Mouse (Mus musculus) induced T-regulatory cell, adult 2 months (primary cell): ENCODE measurements around the gene Bub1b.

Experiments
- DNase-seq: peaks from one replicate; pipeline ENCODE4 v3.0.0-alpha.2; 2012; ENCODE audit warnings: low read depth

The Bub1b gene

DNA sequence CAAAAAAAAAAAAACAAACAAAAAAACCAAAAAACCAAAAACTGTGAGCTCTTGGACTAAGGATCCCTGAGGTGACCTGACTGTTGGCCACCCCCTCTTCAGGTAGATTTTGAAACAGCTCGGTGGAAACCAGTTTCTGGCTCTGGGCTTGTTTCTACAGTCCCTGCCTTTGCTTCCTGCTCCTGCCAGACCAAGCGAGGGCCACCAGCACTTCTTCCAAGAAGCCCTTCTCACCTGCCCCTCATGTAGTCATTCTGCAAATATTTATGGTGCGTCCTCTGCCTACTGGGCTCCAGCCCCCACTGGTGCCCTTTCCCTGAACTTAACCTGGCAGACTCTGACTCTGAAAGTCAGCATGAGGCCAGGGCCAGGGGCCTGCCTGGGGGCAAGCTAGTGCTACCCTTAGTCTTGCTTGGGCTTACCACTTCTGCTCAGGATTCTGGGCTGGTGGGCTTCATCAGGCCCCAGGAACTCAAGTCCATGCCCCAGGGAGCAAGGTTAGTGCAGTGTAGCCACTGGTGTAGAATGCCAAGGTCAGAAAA is 67.0 kb downstream of the Bub1b start:
- DNase-seq: no peak

DNA sequence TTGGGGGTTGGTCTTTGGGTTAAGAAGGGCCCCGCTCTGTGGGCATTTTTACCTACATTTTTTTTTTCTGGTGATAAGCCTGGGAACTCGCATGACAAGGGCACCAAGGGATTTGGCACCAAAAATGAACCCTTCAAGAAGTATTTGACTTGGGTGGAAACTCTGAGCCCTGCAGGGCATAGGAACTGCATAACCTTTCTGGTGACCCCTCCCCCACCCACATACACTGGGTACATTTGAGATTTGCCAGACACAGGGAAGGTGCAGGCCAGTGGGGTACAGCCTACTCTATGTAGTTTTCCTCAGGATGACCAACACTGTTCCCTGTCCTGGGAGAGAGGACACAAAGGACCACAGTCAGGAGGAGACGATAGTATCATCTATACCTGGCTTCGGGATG is 67.6 kb downstream of the Bub1b start:
- DNase-seq: no peak

DNA sequence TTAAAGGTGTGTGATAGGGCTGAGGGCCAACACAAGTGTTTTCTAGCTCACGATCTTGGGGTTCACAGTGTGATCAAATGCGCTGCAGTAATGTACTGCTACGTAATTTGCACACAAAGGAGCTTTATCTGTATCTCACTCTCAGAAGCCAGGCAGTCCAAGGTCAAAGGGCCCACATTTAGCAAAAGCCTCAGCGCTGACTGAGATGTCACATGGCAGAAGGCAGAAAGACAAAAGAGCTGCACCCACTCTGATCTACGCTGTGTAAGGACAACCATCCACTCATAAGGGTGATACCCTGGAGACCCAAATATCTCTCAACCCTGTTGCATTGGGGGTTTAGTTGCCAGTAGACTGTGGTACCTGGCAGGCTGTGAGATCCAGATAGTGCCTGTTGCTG is 69.2 kb downstream of the Bub1b start:
- DNase-seq: no peak

DNA sequence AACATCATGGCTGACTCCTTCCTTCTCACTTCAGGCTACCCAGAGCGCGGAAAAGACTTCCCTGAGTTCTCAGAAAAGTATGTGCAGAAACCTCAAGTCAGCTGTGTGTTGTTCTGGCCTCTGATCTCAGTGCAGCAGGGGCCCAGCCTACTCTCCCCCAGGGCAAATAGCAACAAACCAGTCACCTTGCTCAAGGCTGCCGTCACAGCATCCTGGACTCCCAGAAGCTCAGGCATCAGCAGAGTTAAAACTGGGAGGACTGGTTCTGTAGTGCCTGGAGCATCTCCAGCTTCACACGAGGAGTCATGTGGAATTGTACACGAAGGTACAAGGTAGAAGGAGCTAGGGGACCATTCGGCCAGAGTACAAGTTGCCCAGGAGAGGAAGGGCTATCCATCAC is 71.2 kb downstream of the Bub1b start:
- DNase-seq: no peak

DNA sequence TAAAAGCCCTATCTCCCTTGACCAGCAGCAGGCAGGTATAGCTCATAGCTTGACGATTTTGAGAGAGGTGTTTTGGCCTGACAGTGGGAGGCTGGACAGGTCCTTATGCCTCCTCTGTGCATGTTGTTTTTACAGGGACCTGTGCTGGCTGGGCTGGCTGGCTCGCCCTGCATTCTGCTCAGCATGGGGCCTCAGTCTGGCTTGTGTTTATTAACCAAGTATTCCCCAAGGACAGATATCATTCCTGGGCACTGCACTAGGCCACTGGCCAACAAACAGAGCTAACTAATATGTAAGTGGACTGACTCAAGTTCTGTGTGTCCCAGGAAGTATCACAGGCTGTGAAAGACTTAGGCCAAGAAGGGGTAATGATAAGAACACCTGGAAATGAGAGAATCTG is 71.8 kb downstream of the Bub1b start:
- DNase-seq: no peak

GRCm38 (mm10) chr2:118671728-118672127 is 73.7 kb downstream of the Bub1b start:
- DNase-seq: no peak

- no peak for DNase-seq
These were observed 75.9 kb downstream of the Bub1b start for GRCm38 (mm10) chr2:118673686-118674465.

GRCm38 (mm10) chr2:118674500-118674899 is 76.5 kb downstream of the Bub1b start:
- DNase-seq: no peak

GRCm38 (mm10) chr2:118676839-118677741 is 79.1 kb downstream of the Bub1b start:
- no peak for DNase-seq

GRCm38 (mm10) chr2:118677817-118678216 is 79.8 kb downstream of the Bub1b start:
- DNase-seq: no peak

- DNase-seq: no peak
These were observed 81.6 kb downstream of the Bub1b start for GRCm38 (mm10) chr2:118679577-118679976.

DNA sequence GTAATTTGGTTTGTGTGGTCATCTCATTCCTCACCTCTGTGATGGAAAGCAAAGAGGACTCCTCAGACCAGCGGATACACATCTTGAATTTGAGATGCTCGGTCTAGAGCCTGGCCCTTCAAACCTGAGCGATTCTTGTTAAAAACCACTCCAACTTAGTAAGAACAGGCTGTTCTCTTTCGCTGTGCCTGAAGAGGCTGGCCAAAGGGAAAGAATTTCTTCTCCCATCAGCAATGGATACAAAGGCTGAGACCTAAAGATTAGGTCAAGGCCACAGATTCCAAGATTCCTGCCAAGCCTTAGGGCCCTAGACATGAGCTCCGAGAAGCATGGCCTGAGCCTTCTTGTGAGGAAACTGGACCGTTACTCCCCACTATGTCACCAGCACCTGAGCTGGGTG is 82.9 kb downstream of the Bub1b start:
- no peak for DNase-seq

DNA sequence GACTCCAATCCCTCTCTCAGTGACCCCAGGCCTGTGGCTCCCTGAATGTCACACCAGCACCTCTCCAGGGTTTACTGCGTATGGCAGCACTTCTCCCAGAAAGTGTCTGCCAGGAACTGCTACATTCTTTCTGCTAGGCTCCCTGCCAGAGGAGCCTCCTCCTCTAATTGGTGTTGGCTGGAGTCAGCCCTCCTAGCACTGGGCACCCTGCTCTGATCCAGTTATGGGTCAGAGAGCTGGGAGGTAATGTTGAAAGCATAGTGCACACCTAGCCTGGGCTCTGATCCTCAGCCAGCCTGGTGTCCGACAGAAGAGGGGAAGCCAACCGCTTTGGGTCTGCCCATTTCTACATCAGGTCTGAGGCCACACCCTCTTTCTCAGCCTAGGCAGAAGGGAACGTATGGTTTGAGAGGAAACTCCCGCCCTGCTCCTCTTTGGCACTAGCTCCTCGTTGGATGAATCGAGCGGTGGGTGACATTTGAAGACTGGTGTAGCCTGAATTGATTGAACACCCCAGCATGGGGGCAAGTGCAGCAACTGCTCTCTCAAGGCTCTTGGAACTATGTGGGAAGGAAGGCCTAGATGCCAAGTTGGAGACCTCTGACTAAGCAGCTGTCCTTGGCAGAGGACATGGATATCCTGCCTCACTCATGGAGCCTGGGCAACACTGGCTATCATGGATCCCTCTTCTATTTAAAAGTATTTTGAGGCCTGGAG is 84.7 kb downstream of the Bub1b start:
- DNase-seq: no peak

GRCm38 (mm10) chr2:118685088-118685487 is 87.1 kb downstream of the Bub1b start:
- DNase-seq: no peak

- DNase-seq: no peak
These were observed 88.7 kb downstream of the Bub1b start for GRCm38 (mm10) chr2:118686693-118687092.

DNA sequence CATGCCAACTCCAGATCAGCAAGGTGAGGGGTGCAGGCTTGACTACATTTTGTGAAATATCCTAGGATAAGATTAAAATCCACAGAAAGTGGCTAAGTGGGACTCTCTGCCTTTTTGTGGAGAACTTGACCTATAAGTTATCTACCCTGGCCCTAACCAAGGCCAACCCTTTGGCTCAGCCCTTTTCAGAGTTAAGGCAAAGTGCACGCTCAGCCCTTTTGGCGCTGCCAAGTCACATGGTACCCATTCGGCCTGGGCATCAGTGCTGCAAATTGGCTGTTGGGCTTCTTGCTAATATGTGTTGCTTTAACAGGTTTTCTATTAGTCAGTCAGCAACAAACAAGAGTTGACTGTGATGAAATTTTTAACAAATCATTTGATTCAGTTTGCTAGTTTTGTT is 89.8 kb downstream of the Bub1b start:
- no peak for DNase-seq

DNA sequence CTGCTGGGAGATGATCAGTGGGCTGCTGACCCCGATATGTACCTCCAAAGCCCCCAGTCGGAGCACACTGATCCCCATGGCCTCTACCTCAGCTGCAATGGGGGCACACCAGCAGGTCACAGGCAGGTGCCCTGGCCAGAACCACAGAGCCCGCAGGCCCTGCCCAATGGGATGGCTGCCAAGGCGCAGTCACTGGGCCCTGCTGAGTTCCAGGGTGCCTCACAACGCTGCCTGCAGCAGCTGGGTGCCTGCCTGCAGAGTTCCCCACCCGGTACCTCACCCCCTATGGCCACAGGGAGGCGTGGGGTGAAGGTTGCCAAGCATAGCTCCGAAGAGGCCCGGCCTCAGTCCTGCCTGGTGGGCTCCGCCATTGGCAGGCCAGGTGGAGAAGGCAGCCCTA is 91.9 kb downstream of the Bub1b start:
- DNase-seq: no peak
